Mouse (Mus musculus) macrophage (primary cell): ENCODE measurements around the gene Thap11. TPM values are rescaled to one million over a fixed set of nuclear protein-coding genes. Genes with fewer than 3 reads are reported as not detected.

Experiments
- H3K27ac ChIP-seq: fragments of 350-480 bp; formaldehyde crosslinking; 2 replicates; pipeline ENCODE4 v1.9.0; 2021
- H3K36me3 ChIP-seq: fragments of 350-480 bp; formaldehyde crosslinking; 2 replicates; pipeline ENCODE4 v1.9.0; 2021; ENCODE audit errors: inconsistent target
- H3K4me3 ChIP-seq: fragments of 350-480 bp; formaldehyde crosslinking; 2 replicates; pipeline ENCODE4 v1.9.0; 2021; ENCODE audit errors: inconsistent target
- H3K79me2 ChIP-seq: fragments of 350-480 bp; formaldehyde crosslinking; 2 replicates; pipeline ENCODE4 v1.9.0; 2021; ENCODE audit errors: inconsistent target
- WGBS: methylation state at CpG from one replicate; pipeline ENCODE4 v1.1.7; 2026; ENCODE audit warnings: inconsistent platforms; ENCODE audit not compliant: missing documents; 5-methylcytosine and 5-hydroxymethylcytosine counted together
- polyA plus RNA-seq: library from polyadenylated mRNA; stranded (reverse); fragments of 250-400 nt; gene quantifications from 3 replicates; pipeline ENCODE4 v1.2.4, GENCODE M21; 2018; ENCODE audit warnings: inconsistent platforms
- total RNA-seq, 78 experiments: library from RNA; depleted of rRNA; stranded (reverse); fragments of 250-400 nt; gene quantifications; 1 replicate in 9 of 78; 2 replicates in 24 of 78; 3 replicates in 43 of 78; 4 replicates in 2 of 78; pipeline ENCODE4 v1.2.4; 2018; ENCODE audit warnings: inconsistent platforms in 56 of 78

Thap11 gene
- total RNA-seq (2018; cell fraction: chromatin; rRNA removed), result 1 to 10 TPM in 15 of 26 experiments, under 1 TPM in 6, not detected in 5; 0.47 to 8.6 (median 1.4) TPM
- 10 to 100 TPM in 20 of 26 experiments, 1 to 10 TPM in 6; 6.1 to 27.5 (median 17.0) TPM for total RNA-seq (2018; cell fraction: cytosol; rRNA removed)
- total RNA-seq (2018; cell fraction: nucleus; rRNA removed), result 10 to 100 TPM in 5 of 26 experiments, 1 to 10 TPM in 21; 1.1 to 14.5 (median 6.3) TPM
- polyA plus RNA-seq, result 8.3 to 23.6 TPM (median 20.4 TPM) in 3 replicates

GRCm38 (mm10) chr8:105854715-105855216 lies at the start of gene Thap11:
Gene Thap11 (plus strand): TSS chr8:105855132.
- peak within 1 kb of the TSS; percentile 90 for H3K27ac ChIP-seq
- H3K4me3 ChIP-seq, result peak within 1 kb of the TSS; percentile 59
- 1% methylated on average over 43 of the region's 43 CpGs for WGBS
- H3K79me2 ChIP-seq, result peaks cover 27% of the 10 kb centered on the region
- H3K36me3 ChIP-seq, result no peaks in the 10 kb centered on the region

DNA sequence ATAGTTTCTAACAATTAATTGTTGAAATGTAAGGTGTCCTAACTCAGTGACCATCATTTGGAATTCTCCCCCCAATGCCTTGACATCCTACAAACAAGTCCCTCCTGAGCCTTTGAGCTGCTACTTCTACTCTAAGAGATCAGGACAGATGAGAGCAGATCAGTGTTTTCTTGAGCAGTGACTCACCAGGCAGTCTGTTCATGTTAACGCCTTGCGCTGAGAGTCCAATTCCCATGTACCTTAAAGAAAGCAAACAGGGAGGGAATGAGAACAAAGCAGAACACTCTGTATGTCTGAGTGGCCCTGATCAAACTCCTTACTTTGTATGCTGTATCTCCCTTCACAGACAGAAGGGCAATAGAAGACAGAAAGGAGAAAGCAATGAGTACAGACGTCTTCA lies 49.6 kb upstream of the Thap11 start:
- H3K79me2 ChIP-seq, result peaks cover 99% of the 10 kb centered on the region
- no peak overlapping the region for H3K27ac ChIP-seq
- no peak overlapping the region for H3K4me3 ChIP-seq
- H3K36me3 ChIP-seq, result peaks cover 10% of the 10 kb centered on the region
- WGBS, result 90% methylated on average over 3 of the region's 3 CpGs

GRCm38 (mm10) chr8:105805964-105806363 lies 49.0 kb upstream of the Thap11 start:
- Histone ChIP-seq H3K79me2 (peaks cover 99% of the 10 kb centered on the region), H3K36me3 (peaks cover 10% of the 10 kb centered on the region), H3K27ac (no peak overlapping the region), H3K4me3 (no peak overlapping the region)
- WGBS, result no CpG with 5 or more reads among the region's 1 CpGs

- Histone ChIP-seq H3K4me3 (no peak overlapping the region), H3K27ac (no peak overlapping the region), H3K36me3 (peaks cover 10% of the 10 kb centered on the region), H3K79me2 (peaks cover 99% of the 10 kb centered on the region)
- 93% methylated on average over 4 of the region's 5 CpGs for WGBS
These were observed 47.2 kb upstream of the Thap11 start for GRCm38 (mm10) chr8:105807766-105808165.

DNA sequence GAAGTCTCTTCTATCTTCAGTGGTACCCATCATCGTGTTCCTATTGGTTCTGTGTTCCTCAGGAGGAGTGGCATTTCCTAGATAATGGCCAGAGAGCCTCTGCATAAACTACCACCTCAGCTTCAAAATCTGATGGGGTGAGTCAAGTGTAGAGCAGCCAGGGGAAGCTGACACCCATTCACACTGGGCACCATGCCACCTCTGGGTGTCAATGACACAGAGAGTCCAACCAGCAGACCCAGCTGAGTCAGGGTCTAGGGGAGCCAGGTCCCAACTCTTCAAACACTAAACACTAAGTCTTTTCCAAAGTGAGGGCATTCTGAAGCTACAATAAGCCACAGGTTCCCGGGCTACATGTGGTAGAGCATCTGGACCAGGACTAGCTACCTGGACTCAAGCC lies 46.5 kb upstream of the Thap11 start:
- H3K27ac ChIP-seq, result no peak overlapping the region

GRCm38 (mm10) chr8:105810245-105810786 lies 44.6 kb upstream of the Thap11 start:
- H3K4me3 ChIP-seq, result no peak overlapping the region
- 62% methylated on average over 6 of the region's 6 CpGs for whole genome bisulfite sequencing
- H3K79me2 ChIP-seq, result peaks cover 99% of the 10 kb centered on the region
- H3K36me3 ChIP-seq, result no peaks in the 10 kb centered on the region
- H3K27ac ChIP-seq, result no peak overlapping the region

More for the DNA sequence above, 46.5 kb upstream of the Thap11 start:
- no peak overlapping the region for H3K4me3 ChIP-seq
- WGBS, result 92% methylated on average over 2 of the region's 2 CpGs
- peaks cover 99% of the 10 kb centered on the region for H3K79me2 ChIP-seq
- H3K36me3 ChIP-seq, result peaks cover 10% of the 10 kb centered on the region

DNA sequence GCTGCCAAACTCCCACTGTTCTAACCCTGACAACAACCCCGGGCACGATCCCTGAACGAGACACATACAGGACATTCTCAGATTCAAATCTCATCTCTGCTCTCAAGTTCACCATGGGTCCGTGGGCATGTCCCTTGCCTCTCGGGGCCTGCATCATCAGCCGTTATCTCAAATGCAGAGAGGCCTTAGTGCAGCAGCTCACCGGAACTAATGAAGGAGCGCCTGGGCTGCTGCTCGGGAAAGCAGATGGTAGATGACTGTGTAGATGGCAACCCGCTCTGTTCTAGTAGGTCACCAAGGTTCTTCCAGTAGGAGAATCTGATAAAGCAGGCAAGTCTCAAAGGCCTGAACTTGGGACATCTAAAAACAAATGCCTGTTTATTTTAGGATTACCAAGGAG lies 43.9 kb upstream of the Thap11 start:
- Histone ChIP-seq H3K36me3 (no peaks in the 10 kb centered on the region), H3K4me3 (no peak overlapping the region), H3K27ac (no peak overlapping the region)

DNA sequence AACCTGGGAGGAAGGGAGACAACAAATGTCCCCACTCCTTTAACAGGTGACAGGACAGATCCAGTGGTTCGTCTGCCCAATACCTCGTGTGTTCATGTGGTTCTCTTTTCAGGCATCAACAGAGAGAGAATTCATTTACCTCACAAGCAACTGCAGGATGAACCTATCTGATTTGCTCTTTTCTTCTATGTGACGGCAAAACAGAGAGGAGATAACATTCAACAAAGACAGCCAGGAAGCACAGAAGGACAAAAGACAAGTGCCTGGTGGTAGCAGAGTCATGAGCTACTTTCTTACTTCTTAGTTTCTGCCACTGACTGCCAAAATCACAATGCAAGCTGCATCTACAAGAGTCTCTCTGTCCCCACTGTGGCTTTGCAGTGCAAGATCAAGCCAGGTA lies 43.4 kb upstream of the Thap11 start:
- H3K79me2 ChIP-seq, result peaks cover 99% of the 10 kb centered on the region
- H3K27ac ChIP-seq, result no peak overlapping the region
- WGBS, result 94% methylated on average over 3 of the region's 3 CpGs
- no peaks in the 10 kb centered on the region for H3K36me3 ChIP-seq
- no peak overlapping the region for H3K4me3 ChIP-seq

More for the DNA sequence above, 43.9 kb upstream of the Thap11 start:
- WGBS, result 98% methylated on average over 10 of the region's 10 CpGs
- peaks cover 99% of the 10 kb centered on the region for H3K79me2 ChIP-seq

DNA sequence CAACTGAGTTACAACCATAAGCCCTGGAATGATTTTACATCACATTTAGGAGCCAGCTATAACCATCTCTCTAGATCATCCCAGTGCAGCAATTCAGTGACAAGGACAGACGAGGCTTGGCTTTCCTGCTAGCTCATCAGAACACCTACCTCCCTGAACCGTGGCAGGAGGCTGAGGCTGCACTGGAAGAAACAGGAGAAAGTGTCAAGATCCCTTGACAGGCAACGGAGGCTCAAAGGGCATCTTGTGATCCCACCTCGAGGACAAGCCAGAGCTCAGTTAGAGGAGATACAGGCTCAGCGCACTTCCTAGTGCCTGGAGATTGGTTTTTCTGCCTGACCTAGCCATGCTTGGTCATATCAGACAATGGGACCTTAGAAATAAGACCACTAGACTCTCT lies 42.4 kb upstream of the Thap11 start:
- 91% methylated on average over 5 of the region's 5 CpGs for WGBS
- Histone ChIP-seq H3K27ac (no peak overlapping the region), H3K36me3 (no peaks in the 10 kb centered on the region), H3K4me3 (no peak overlapping the region), H3K79me2 (peaks cover 98% of the 10 kb centered on the region)

DNA sequence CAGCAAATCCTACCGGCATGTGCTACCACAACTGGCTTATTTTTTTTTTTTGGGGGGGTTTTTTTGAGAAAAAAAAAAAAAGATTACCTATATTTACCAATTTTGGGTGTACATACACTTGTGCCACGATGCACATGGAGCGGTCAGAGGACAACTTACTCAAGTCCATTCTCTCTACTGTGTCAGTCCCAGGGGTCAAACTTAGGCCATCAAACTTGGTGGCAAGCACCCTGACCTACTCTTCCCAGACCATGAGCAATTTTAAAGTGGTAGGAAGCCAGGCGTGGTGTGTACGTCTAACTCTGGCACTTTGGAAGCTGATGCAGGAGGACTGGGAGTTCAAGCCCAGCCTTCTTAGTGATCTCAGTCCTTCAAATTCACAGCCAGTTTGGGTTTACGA lies 41.7 kb upstream of the Thap11 start:
- peaks cover 98% of the 10 kb centered on the region for H3K79me2 ChIP-seq
- 98% methylated on average over 6 of the region's 6 CpGs for WGBS
- H3K27ac ChIP-seq, result no peak overlapping the region
- no peaks in the 10 kb centered on the region for H3K36me3 ChIP-seq
- no peak overlapping the region for H3K4me3 ChIP-seq

- WGBS, result 95% methylated on average over 3 of the region's 3 CpGs
- Histone ChIP-seq H3K79me2 (peaks cover 98% of the 10 kb centered on the region), H3K27ac (no peak overlapping the region), H3K4me3 (no peak overlapping the region), H3K36me3 (peaks cover 18% of the 10 kb centered on the region; the same call in 1 of the 2 replicates)
These were observed 35.3 kb upstream of the Thap11 start for GRCm38 (mm10) chr8:105819659-105820058.

- Histone ChIP-seq H3K79me2 (peaks cover 94% of the 10 kb centered on the region), H3K36me3 (peaks cover 18% of the 10 kb centered on the region; the same call in 1 of the 2 replicates), H3K4me3 (no peak overlapping the region), H3K27ac (peak overlapping the region; percentile 42)
- WGBS, result 100% methylated on average over 1 of the region's 1 CpGs
These were observed 34.0 kb upstream of the Thap11 start for GRCm38 (mm10) chr8:105820925-105821324.

DNA sequence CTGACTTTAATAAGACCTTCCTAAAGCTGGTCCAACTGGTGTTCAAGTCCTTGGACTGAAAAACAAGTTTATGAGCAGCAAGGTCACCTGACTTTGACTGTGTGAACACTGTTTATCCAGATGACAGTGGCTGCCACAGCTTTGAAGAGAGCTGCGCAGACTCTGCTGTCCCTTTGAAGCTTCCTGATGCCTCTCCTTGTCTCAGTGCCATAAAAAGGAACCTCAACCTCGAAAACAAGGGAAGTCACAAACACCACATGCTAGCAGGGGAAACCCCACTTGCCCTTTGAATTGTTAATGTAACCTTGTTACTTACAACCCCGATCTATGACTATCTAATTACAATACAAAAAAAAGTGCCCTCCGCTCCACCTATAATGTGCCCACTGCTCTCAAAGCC lies 29.4 kb upstream of the Thap11 start:
- Histone ChIP-seq H3K4me3 (peak overlapping the region; percentile 100), H3K27ac (peak overlapping the region; percentile 89), H3K36me3 (peaks cover 17% of the 10 kb centered on the region; the same call in 1 of the 2 replicates), H3K79me2 (peaks cover 61% of the 10 kb centered on the region)
- WGBS, result 23% methylated on average over 4 of the region's 4 CpGs

GRCm38 (mm10) chr8:105826379-105826778 lies 28.6 kb upstream of the Thap11 start:
- H3K79me2 ChIP-seq, result peaks cover 53% of the 10 kb centered on the region
- H3K27ac ChIP-seq, result peak overlapping the region; percentile 89
- peaks cover 8% of the 10 kb centered on the region; the same call in 1 of the 2 replicates for H3K36me3 ChIP-seq
- H3K4me3 ChIP-seq, result peak overlapping the region; percentile 100
- 6% methylated on average over 3 of the region's 4 CpGs for WGBS
